Mouse (Mus musculus) layer of hippocampus, postnatal 14 days (tissue): ENCODE results near the gene Naip1. TPM values are rescaled to one million over a fixed set of nuclear protein-coding genes. Genes with fewer than 3 reads are reported as not detected.
"Not testable (repeated sequence)": the region's sequence is repeated elsewhere in the genome, so short reads cannot be mapped to it uniquely, and the experiment has no call there.

Experiments used
- DNase-seq, 2 experiments: peaks; one replicate each; pipeline ENCODE4 v3.0.0; 2021 to 2022; ENCODE audit warnings: low spot score in 2 of 2, mixed read lengths in 1 of 2
- long read RNA-seq, 2 experiments: library from polyadenylated mRNA; stranded (forward); transcript quantifications; one replicate each; pipeline ENCODE4 v2.0.0; 2021
- total RNA-seq, 2 experiments: library from RNA; stranded (reverse); gene quantifications; 2 replicates each; pipeline ENCODE4 v1.2.3; 2021

Gene Naip1
- total RNA-seq: under 1 TPM; 0.14 TPM
- long read RNA-seq, experiment 1: 0 reads
- long read RNA-seq, experiment 2: 0 reads

DNA sequence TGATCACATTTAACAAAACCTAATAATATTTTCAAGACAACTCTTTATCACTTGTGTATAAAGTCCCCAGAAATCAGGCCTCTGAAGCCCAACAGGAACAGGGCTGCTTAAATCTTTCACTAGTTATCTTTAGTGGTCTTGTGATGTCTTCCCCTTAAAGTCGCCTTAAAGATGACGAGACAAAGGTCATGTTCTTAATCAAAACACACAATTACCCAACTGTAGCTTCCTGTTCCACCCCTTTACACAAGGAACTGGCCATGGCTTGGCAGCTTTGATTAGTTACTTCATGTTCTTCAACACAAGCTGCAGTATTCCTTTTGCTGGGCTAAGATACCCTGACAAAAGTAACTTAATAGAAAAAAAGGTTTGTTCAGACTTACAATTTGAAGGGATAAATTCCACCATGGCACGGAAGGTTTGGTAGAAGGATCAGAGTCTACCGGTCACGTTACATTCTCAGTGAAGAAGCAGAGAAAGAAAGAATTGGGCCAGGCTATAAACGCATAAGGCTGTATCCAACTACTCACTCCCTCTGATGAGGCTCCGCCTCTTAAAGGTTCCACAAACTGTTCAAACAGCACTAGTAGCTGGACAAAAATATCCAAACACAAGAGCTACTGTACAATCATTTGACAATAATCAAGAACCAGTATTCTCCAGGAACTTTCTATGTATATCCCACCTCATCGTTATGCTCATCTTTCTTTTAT is at the start of gene Naip1:
TSS of gene Naip1 (minus strand) at position 455 of the 713 bp plus-strand sequence.
- not testable (repeated sequence) for DNase-seq

DNA sequence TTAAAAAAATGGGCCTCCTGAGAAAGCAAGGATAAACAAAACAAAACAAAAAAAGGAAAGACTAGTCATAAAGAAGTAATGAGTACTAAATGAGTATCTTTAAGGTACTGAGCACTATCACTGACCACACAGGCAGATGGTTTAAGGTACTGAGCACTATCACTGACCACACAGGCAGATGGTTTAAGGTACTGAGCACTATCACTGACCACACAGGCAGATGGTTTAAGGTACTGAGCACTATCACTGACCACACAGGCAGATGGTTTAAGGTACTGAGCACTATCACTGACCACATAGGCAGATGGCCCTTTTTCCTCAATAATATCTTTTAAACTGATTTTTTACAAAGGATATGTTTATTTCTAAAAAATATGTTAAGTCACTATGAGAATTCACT is 47.0 kb upstream of the Naip1 start:
- not testable (repeated sequence) for DNase-seq

DNA sequence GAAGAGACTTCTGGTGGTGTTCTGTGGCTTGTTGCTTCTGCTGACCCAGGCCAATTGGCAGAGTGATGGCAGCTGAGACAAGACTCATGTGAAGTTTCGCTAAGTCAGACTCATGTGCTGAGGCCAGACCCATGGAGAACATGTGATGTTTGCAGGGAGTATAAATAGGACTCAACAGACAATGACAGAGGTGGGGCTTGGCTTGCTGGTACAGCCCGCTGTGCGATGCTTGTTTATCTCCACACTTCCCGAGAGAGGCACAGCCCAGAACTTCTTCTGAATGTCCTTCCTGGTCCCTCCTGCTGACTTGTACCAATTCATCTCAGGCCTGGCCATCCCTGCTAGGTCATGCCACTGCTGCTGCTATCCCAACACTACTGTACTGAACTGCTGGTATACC is 42.7 kb upstream of the Naip1 start:
- DNase-seq: no peak

DNA sequence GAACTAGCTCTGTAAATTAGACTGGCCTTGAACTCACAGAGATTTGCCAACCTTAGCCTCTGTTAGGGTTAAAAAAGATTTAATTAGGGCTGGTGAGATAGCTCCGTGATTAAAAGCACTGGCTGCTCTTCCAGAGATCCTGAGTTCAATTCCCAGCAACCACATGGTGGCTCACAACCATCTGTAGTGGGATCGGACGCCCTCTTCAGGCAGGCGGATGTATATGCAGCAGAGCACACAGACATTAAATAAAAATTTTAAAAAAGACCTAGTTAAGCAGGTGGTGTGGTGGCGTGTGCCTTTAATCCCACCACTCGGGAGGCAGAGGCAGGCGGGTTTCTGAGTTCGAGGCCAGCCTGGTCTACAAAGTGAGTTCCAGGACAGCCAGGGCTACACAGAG is 41.7 kb upstream of the Naip1 start:
- not testable (repeated sequence) for DNase-seq

DNA sequence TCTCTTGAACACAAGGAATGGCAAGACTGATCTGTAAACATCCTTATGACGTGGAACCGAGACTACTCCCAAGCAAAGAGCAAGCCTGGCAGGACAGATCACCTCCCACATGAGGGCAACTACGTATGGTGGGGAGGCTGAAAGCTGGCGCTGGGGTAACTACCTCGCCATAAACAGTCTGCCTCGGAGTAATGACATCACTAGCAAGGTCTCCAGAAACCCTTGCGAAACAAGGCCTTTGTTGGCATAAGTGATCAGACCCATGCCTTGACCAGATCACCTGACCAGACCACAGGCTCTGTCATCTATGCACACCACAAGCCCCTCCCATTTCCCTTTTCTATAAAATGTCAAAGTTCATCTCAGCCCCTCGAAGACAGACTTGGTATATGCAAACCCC is 40.6 kb upstream of the Naip1 start:
- DNase-seq: no peak

DNA sequence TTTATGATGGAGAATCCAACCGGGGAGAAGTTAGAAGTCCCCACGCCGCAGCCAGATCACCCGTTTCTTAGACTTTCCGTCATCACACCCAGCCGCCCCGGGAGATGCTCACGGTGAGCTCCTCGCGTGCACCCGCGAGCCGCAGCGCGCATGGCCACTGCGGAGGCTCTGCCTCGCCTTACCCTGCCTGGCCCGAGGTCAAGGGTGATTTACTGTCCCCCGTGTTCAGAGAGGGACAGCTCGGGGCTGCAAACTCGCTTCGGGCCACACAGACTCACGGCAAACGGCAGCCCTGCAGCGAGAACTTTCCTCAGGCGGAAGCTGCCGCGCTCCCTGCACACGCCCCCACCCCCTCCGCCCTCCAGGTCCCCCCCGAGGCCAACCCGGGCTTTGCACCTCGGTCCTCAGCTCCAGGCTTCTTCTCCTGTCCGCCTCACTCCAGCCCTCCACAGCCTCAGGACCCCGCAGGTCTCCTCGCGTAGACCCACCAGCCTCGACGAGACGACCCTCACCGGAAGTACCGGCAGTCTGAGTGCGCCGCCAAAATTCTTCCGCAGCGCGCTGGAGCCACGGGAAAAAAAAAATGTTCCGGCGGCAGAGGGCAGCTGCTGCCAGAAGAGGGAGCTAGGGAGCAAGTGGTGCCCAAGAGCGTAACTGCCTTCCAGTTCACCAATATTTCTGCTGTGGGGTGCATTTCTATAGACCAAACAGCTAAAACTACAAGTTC is 39.6 kb upstream of the Naip1 start, which contains the start of gene Gtf2h2:
TSS of gene Gtf2h2 (minus strand) at position 519 of the 727 bp plus-strand sequence.
- peak; percentile 86 to 91 for DNase-seq

DNA sequence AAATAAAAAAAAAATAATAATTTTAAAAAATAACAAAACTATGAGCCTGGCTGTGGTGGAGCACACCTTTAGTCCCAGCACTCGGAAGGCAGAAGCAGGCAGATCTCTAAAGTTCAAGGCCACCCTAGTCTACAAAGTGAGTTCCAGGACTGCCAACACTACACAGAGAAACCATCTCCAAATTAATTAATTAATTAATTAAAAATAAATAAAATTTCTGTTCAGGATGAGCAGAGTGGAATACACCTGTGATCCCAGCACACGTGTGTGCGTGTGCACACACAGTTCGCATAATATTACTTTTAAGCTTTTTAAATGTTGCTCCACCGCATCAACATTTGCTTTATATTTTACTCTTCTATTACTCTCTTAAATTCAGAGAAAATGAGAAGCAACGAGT is 39.0 kb upstream of the Naip1 start:
- DNase-seq: no peak

DNA sequence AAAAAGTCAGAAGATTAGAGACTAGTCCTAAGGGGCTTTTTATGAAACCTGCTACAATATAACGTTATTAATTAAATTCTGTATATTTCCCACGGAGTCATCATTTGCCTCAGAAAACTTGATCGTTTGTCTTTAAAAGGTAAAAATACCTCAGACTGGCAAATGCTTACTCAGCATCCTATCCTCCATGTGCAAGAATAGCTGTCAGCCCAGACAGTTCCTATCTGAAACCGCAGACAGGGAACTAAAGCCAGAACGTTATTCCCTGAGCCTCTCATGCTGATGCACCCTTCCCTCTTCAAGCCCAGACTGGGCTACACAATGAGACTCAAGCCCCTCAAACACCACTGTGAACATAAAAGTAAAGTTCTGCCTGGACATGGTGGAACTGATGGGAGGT is 37.8 kb upstream of the Naip1 start:
- no peak for DNase-seq

DNA sequence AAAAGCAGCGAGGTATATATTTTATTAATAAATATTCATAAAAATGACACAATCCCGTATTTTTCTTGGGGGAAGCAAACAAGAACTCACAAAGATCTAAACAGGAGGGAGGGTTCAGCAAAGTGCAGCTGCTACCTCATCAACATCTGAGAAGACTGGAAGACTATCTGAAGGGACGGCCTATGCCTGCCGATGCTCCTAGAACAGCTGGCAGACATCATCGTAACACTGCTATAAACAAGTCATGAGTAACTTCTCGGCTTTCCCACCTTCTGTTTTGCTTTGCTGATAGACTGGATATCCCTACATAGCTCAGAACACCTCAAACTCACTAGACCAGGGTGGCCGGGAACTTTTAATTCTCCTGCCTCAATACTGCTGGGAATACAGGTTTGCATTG is 30.9 kb upstream of the Naip1 start:
- no peak for DNase-seq

DNA sequence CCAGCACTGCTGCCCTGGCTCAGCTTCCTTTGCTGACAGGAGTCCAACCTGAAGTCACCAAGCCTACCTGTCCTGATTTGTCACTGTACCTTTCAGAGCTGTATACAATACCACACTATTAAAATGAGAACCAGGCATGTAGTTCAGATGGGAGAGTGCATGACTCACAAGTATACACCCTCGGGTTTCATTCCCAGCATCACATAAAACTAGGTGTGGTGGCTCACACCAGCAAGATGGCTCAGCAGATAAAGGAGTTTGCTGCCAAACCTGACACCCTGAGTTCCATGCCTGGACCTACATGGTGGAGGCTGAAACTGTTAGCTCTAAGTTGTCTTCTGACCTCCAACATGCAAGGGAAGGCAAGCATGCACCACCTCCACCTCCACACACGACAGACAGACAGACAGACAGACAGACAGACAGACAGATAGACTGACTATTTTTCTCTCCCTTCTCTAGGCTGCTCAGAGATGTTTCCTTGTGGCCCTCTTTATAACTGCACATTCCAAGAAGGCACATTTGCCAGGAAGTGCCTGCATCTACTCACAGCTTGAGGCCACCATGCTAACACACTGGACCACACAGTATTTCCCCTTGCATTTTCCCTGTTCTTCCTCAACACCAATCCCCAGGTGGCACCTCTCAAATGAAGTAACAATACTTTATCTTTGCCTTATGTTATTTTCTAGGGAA is 11.0 kb upstream of the Naip1 start:
- DNase-seq: no peak

DNA sequence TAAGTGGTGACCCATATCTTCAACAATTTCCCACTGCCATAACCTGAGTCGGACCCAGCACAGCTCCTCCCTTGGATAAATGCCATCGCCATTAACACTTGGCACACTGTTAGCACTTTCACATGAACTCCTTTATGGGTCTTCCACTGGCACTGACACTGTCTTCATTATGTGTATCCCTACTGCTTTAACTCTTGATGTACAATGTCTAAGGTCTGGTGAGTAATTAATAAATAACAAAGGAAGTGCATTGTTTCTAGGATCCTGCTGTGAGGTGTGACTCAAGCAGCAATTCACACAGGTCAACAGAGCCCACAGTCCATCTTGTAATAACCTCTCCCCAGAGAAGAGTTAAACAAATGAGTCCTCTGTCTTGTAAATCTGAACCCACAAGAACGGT is 8.7 kb upstream of the Naip1 start:
- no peak for DNase-seq

DNA sequence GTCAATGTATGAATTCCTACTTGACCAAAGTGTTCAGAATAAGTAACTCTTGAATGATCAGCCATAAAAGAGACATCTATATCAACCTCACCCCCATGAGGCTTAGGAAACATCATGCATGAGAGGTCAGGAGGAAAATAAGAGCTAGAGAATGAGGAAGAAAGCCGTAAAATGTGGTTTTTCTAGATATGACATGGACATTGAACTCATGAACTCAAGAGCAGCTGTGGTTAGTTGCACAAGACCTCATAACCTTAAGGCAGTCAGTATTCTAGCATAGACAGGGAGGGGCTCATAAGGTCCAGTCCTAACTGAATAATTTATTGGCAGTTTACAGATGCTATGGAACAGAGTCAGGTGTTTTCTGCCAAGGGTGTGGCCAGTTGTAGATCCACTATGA is 3.2 kb downstream of the Naip1 start:
- no peak for DNase-seq

DNA sequence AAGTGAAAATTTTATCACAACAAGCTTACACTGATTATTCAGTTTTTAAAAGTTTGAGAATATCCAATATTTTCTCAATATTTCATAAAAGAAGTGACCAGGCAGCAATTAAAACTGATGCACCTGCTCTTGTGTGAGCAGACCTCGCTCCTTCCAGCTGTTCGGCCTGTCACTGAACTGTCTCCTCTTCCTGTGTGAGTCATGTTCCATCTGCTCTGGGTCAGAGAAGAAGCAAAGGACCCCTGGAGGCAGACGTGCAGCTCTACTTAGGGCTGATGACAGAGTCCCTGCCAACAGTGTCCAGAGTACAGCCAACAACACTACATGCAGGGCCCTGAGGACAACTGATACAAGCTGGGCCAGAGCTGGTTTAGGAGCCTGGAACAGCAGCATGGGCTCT is 12.6 kb downstream of the Naip1 start:
- no peak for DNase-seq

DNA sequence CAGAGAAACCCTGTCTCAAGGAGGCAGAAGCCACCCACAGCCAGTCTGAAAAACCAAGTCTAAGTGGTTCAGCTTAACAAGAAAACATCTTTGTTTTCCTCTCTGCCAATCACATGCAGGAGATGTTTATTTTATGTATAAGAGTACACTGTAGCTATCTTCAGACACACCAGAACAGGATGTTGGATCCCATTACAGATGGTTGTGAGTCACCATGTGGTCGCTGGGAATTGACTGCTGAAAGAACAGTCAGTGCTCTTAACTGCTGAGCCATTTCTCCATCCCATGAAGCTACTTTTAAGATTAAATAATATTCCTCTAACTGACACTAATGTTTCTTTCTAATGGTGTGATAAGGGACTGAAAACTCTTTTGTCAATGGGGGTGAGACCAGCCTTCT is 14.0 kb downstream of the Naip1 start:
- peak in 1 of 2 experiments; percentile 9 for DNase-seq

DNA sequence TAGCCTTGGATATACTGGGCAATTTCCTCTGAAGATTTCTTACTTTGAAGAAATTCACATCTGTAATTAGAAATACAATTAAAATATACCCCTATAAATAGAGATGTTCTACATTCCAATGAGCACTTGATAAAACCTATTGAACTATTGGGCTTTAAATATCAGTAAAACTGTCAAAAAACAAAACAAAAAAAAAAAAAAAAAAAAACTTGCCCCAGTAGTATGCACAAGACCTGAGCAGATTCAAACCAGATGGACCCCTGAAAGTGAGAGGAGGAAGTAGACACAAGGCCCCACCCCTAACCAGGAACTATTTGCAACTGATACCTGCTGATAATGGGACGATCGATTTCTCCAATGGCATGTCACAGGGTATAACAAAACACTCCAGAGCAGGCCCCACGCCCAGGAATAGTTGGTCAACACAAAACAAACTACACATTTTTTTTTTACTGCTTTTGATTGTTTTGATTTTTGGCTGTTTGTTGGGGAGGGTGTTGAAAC is 15.3 kb downstream of the Naip1 start:
- no peak for DNase-seq

DNA sequence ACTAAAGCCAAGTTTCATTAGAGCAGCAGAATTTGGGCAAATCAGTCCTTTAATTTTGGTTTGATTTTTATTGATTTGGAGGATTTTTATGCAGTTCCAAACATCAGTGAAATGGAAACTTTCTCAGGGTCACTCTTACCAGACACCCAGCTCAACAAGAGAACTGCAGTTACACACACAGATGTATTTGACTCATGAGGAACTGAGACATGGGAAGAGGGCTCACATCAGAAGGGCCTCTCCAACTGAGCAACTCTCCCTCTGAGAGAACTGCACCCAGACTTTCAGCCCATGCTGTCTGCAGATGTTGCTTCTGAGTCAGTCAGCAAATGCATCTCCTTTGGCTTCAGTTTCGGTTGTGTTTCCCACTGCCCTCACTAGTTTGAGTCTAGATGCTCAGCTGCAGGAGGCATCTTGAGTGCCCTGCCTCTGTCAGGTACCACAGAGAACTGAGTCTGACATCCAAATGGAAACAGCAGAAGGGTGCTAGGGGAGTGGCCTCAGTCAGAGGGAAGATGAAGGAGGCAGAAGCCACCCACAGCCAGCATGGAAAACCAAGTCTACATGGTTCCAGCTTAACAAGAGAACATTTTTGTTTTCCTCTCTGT is 16.0 kb downstream of the Naip1 start:
- not testable (repeated sequence) for DNase-seq

DNA sequence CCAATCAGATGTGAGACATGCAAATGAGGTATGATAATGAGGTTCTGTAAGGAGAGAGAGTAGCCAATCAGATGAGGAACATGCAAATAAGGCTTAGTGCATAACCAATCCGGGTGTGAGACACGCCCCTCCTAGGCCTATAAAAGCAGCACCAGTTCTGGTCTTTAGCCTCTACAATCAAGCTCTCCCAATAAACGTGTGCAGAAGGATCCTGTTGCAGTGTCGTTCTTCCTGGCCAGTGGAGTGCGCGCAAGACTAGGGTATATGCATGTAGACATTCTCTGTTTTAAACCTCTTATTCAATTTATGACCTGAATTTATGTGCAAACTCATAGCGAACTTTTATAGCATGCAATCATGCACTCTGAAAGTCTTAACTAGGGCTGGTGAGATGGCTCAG is 32.7 kb downstream of the Naip1 start:
- not testable (repeated sequence) for DNase-seq

DNA sequence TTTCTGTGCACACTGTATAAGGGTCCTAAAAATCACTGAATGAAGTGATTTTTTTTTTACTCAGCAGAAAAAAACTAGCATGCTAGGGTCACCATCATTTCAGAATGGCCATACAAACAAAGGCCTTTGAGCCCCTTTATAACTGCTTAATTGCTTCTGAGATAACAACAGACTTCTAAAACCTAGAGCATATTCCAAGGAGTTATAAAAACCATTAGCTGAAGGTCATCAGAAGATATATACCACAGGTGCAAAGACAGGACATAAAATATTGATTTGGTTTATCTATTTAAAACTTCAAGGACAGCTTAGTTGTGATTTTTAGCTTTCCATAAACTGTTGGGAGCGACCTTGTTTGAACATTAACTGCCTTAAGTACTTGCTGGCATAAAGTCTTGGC is 38.2 kb downstream of the Naip1 start:
- no peak for DNase-seq

DNA sequence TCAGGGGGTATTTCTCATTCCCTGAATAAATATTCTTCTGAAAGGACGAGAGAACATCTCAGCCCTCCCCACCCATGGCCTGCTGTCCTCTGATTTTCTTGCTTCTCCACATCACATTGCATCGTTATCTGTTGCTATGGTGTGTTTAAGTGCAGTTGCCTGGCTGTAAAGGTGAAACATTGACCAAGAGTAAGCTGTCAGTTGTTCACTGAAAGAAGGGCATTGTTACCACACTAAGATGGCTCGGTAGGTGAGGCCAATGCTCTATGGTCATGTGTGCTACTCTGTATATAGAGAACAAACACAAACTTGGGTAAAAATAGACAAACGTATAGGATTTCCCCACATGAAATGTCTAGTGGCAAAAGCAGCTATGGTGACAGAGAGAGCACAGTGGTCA is 42.8 kb downstream of the Naip1 start:
- no peak for DNase-seq

DNA sequence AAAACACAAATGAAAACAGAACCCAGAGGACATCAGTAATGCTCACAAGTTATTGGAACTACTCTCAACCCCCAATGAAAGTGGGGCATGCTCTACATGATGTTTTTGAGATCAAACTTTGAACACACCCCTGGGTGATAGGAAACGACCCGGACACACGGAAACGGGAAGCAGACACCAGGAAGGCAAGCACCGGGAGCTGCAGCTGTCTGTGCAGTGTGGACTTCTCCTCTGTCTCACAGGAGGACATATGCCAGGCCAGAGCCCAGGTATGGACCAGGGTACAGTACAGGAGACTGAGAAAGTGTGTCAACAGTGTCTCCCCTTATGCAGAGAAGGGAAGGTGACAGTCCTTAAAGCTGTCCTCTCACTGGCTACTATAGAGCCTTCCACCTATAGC is 43.5 kb downstream of the Naip1 start:
- no peak for DNase-seq

DNA sequence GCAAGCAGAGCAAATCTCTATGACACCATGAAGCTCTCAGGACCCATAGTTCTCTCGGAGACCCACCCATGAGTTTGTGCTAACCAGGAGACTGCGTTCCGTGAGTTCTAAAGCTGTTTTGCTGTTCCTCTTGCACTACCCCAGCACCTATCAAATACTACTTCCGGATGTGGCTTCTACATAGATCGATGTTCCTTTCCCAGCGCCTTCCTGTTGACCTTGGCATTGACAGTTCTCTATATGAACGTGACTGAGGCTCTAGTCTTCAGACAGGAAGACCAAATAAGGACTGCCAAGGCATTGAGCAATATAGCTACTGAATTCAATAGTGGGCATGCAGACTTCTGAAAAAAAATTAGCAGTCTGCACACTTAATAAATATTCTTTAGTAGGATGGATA is 44.4 kb downstream of the Naip1 start:
- no peak for DNase-seq
